Mouse (Mus musculus) embryo, embryonic 11 days (tissue): ENCODE data around the gene Vgf.

Experiments used
- DNase-seq: peaks from one replicate; pipeline ENCODE4 v3.0.0-alpha.2; 2015

The Vgf gene

DNA sequence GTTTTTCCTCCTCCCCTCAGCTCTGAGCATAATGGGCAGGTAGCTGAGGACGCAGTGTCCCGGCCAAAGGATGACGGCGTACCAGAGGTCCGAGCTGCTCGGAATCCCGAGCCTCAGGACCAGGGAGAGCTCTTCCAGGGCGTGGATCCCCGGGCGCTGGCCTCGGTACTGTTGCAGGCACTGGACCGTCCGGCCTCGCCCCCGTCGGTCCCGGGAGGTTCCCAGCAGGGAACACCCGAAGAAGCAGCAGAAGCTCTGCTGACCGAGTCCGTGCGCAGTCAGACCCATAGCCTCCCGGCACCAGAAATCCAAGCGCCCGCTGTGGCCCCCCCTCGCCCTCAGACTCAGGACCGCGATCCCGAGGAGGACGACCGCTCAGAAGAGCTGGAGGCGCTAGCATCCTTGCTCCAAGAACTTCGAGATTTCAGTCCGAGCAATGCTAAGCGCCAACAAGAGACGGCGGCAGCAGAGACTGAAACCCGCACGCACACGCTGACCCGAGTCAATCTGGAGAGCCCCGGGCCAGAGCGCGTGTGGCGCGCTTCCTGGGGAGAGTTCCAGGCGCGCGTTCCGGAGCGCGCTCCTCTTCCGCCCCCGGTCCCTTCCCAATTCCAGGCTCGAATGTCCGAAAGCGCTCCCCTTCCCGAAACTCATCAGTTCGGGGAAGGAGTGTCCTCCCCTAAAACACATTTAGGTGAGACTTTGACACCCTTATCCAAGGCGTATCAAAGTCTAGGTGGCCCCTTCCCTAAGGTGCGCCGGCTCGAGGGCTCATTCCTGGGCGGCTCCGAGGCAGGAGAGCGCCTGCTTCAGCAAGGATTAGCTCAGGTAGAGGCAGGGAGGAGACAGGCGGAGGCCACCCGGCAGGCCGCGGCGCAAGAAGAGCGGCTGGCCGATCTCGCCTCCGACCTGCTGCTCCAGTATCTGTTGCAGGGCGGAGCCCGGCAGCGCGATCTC lies 5.2 kb downstream of the Vgf start:
- DNase-seq = peak; percentile 55

DNA sequence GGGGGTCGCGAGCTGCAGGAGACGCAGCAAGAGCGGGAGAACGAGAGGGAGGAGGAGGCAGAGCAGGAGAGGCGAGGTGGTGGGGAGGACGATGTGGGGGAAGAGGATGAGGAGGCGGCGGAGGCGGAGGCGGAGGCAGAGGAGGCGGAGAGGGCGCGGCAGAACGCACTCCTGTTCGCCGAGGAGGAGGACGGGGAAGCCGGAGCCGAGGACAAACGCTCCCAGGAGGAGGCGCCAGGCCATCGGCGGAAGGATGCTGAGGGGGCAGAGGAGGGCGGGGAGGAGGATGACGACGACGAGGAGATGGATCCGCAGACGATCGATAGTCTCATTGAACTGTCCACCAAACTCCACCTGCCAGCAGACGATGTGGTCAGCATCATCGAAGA lies 5.8 kb downstream of the Vgf start:
- peak; percentile 41 for DNase-seq

DNA sequence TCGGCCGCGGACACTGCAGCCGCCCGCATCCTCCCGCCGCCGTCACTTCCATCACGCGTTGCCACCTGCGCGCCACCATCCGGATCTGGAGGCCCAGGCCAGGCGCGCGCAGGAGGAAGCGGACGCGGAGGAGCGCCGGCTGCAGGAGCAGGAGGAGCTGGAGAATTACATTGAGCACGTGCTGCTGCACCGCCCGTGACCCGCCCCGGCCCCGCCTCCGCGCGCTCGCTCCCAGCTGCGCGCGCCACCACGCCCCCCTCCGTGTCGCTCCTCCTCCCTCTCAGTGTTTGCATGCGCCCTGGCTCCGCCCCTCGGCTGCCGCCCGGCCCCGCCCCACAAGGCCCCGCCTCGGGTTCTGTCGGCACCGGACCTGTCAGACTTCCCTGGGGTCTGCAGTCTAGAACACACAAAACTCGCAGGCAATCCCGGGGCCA lies 6.5 kb downstream of the Vgf start:
- DNase-seq = peak; percentile 93

DNA sequence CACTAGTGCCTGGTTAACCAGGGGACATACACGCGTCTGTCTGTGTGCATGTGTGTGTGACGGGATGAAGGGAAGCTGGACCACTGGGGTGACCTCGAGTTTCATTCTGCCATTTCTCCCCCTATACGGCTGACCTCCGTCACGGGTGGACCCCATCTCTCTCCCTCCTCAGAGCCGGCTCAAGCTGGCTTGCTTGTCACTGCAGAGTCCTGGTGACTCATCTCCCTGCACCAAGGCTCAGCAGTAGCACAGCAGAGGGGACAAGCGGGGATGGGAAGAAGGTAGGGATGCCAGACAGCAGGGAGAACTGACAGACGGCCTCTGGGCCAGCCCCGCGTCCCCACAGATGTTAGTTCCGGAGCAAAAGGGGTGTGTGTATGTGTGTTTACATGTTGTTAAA lies 10.0 kb downstream of the Vgf start:
- DNase-seq = no peak

DNA sequence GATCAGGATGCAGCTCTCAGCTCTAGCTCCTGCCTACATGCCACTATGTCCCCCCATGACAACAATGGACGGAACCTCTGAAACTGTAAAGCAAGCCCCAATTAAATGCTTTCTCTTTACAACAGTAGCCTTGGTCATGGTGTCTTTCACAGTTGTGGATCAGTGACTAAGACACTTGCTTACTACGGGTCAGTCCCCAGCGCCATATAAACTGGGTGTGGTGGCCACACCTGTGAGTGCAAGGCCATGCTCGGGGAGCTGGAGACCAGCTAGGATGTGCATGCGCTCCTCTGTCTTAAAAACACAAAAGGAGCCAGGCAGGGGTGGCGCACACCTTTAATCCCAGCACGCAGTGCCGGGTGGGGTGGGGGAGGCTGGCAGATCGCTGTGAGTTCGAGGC lies 13.3 kb downstream of the Vgf start:
- no peak for DNase-seq

DNA sequence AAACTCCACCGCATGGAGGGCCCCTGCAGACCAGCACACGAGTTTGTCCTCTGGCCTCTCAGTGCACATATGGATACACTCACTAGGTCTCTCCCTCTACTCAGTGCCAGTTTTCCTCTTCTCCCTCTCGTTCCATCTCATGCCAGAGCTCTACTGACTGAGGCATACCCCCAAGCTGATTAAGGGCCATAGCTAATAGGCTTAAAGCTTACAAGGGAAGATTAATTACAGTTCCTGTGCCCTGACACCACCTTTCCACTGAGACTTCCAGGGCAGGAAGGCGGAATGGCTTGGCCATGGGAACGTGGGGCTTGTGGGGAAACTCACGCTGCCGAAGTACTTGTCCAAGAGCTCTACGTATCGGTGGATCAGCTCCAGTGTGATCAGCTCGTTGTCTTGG lies 15.2 kb downstream of the Vgf start:
- DNase-seq = no peak

DNA sequence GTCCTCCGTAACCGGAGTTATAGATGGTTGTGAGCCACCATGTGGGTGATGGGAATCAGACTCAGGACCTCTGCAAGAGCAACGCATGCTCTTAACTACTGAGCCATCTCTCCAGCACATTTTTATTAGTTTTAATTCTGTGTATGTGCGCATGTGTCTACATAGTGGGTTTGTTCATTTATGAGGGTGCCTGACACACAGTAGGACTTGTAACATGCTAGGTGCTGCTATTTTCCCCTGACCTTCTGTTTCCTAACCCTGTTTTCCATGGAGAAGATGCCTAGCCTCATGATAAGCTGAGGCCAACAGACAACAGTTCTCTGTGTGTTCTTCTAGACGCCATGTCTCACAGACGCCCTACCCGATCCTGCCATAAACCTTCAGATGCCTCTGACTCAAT lies 17.8 kb downstream of the Vgf start:
- DNase-seq = no peak

DNA sequence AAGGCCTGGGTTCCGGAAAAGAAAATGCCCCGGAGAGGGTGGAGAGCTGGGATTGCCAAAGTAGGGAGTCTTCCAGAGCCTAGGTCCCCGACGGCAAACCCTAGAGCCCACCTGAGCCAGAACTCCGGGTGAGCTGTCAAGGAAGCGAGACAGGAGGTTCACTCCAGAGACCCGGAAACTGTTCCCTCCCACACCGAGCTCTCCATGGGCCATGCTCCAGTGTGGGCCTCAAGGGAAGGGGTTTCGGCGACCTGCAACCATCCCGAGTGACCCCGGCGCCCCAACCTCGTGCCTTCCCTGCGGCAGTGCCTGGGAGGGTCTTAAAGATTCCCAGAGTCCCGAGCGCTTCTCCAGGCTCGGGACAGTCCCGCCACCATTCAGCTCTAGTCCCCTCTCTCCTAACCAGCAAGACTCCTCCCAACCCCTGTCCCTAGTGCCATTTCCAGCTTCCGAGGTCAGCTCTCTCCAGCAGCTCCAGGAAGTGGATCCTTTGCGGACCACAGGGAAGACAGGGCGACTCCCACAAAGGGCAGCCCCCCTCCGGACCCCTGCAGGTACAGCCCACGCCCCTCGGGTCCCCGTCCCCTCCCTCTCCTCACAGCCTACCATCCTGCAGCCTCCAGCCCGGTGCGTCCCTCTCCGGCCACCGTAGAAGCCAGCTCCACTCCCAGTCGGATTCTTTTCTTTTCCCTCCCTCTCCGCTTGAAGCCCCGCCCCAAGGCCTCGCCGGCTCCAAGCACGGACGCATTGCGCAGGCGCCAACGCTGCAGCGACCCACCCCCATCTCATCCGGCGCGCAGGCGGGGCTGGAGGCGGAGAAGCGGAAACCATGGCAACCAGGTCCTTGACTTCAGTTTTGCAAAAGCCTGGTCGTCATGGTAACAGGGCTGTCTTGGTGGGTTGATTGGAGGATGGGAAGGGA lies 19.5 kb downstream of the Vgf start, which contains the start of gene Ap1s1:
Ap1s1 (minus strand) TSS at position 734 of the 922 bp plus-strand sequence.
- DNase-seq = peak; percentile 100

DNA sequence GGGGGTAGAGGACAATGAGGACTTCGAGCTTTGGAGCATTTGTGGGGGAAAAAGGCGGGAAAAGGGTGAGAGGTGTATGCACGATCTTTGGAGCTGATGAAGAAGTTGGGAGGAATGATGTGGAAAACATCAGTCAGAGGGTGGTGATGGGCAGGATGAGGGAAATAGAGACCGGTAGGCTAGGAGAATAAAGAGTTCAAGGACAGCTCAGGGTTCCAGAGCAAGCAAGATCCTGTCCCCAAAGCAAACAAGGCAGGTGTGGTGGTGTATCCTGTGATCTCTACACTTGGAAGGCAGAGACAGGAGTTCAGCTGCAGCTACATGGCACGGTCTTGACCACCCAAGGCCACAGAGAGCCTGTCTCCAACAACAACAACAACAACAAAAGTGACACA lies 20.1 kb downstream of the Vgf start:
- no peak for DNase-seq

DNA sequence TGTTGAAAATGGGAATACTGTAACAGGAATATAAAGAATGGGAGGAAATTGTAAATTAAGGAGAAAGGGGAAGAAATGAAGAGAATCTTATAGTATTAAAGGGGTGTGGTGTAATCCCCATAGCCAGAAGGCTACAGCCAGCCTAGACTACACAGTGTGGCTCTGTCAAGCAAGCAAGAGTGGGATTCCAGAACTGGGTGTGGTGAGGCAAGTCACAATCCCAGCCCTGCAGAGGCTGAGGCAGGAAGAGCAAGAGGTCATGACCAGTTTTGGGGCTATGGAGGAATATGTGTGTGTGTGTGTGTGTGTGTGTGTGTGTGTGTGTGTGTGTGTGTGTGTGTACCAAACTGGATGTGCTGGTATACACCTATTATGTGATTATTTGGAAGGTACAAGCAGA lies 20.8 kb downstream of the Vgf start:
- no peak for DNase-seq

DNA sequence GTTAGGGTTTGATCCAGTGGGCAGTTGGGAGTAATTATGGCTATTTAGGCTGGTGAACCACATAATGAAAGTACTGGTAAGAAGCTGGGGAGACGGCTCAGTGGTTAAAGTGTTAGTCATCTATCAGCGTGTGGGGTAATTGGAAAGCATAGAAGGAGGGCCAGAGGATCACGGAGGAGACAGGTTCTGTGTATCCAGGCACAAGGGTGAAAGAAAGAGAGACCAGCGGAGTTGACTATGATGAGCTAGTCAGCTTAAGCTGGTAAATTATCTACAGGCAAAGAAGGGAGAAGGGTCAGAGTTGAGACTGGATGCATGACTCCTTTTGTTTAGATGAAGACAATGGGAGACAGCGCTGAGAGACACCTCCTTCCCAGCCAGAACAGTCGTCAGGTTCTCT lies 24.9 kb downstream of the Vgf start:
- no peak for DNase-seq

DNA sequence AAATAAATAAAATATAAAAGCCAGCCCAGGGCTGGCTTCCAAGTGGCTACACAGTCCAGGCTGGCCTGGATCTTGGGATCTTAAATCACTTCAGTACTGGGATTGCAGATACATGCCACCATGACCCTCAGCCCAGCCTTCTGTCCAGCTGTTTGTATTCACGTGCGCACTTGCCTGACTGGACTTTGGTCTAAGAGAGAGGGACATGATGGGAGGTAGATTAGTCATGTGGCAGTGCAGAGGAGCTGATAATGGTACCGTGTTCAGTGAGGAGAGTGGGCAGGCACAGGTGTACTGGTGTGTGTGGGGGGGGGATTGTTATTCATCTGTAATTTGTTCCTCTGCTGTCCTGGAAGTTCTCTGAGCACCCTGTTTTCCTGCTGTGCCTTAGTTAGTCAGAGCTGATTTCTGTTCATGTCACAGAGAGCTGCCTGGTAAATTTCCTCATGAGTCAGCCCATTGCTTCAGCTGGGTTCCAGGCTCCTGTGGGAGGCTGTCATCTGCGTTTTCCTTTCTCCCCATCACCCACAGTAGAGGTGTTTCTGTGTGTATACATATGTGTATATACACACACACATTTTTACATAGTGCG lies 25.8 kb downstream of the Vgf start:
- no peak for DNase-seq

DNA sequence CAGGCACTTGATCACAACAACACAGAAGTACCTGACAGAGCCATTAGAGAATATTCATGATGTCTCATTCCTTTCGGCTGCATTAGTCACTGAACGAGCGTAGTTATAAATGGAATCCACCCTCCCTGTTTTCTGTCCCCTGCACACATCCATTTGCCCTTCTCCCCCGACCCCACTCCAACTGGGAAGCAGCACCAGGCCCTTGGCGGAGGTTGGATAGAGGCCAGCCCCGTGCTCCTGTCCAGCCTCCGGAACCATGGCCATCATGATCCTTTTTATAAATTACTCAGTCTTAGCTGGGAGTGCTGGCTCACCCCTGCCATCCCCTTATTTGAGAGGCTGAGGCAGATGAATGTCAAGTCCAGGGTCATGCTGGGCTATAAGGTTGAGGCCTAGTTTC lies 28.1 kb downstream of the Vgf start:
- DNase-seq = no peak

DNA sequence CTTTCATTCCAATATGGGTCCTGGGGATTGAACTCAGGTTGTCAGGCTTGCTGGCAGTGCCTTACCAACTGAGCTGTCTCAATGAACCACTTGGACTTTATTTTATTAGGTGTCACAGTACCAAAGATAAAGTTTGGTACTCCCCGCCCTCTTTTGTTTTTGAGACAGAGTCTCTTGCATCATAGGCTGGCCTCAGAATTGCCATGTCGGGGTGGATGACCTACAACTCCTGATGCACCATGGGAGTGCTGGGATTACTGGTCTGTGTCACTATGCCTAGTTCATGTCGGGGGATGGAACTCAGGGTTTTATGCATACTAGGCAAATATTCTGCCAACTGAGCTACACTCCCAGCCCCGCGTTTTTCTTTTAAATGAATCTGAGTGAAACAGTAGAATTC lies 28.7 kb downstream of the Vgf start:
- no peak for DNase-seq

DNA sequence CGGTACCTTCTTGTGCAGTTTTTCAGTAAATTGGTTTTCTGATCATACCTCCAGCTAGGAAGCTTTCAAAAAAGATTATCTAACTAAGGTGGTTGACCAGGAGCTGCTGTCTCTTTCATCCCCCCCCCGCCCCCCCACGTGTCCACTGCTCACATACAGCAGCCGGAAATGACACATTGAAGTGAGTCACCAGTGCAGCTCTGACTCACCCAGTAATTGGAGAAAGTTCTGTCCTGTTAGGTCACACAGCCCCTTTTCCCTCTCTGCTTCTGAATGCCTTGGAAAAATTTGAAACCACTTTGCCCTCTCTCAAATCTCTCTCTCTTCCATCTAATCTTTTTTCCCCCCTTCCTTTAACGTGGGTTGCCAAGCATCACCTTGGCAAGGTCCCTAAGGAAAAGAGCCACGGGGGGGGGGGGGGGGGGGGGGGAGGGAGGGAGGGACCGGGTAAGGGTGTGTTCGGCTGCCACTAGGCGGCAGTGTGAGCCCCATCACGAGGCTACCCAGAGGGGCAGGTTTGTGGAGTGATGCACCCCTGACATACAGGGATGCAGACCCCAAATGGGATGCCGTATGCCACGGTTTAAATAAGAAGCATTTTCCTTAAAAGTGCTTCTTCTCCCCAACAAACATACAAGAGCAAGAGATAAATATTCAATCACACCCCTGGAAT lies 35.8 kb downstream of the Vgf start:
- peak; percentile 56 for DNase-seq

DNA sequence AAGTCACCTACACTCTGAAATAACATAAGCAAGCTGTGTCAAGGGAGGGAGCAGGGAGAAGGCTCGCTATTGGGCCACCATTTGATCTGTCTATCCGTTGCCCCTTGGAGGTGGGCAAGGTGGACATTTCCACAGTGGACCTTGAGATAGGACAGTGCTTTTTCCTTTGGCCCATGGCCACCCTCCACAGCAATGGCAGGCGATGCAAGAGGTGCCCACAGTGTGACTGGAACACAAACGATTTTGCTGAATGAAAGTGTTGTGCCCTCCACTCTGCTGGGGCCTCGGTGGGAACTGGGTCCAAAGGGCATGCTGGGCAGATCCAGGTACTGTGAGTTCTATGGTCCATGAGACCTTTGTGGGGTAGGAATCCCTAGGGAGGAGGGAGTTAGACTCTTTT lies 36.4 kb downstream of the Vgf start:
- DNase-seq = no peak

DNA sequence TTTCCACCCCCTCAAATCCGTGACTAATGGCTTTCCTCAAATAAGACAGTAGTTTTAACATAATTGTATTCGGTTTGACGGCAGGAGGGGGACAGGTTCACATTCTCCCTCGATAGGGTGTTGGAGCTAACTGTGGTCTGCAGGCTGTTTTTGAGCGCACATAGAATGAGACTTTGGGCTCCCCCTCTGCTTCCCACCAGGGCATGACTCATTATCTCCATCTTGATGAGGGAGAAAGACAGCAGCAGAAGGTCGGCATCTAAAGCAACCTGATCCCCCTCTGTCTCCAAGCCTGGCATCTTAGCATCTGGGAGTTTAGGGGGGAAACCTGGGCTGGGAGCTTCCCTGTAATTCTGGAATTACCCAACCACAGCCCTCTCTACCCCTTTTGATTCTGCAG lies 39.3 kb downstream of the Vgf start:
- no peak for DNase-seq

DNA sequence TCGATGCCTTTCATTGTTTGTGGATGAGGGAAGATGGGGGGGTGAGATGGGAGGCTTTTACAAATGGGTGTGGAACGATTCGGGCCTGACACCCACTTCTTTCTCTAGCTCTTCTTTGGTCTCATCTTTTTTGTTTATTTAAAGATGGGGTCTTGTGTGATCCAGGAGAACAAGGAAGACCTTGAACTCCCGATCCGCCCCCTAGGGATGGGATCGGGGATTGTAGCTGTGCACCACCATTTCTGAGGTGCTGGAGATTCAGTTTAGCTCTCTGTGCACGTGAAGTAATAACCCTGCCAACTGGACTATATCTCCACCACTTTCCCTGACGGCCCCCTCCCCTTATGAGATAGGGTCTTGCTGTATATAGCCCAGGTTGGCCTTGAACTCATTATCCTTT lies 39.7 kb downstream of the Vgf start:
- no peak for DNase-seq

DNA sequence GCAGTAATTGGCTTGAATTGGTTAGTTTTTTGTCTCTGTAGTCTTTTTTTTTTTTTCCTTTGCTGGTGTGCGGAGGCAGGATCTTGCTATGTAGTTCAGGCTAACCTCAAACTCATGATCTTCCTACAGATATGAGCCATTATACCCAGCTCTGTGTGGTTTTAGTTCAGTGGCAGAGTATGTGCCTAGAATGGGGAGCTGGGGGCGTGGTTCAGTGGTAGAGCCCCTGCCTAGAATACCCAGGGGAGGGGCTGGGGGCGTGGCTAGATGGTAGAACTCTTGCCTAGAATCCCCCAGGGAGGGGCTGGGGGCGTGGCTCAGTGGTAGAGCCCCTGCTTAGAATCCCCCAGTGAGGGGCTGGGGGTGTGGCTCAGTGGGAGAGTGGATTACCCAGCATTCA lies 42.5 kb downstream of the Vgf start:
- no peak for DNase-seq

DNA sequence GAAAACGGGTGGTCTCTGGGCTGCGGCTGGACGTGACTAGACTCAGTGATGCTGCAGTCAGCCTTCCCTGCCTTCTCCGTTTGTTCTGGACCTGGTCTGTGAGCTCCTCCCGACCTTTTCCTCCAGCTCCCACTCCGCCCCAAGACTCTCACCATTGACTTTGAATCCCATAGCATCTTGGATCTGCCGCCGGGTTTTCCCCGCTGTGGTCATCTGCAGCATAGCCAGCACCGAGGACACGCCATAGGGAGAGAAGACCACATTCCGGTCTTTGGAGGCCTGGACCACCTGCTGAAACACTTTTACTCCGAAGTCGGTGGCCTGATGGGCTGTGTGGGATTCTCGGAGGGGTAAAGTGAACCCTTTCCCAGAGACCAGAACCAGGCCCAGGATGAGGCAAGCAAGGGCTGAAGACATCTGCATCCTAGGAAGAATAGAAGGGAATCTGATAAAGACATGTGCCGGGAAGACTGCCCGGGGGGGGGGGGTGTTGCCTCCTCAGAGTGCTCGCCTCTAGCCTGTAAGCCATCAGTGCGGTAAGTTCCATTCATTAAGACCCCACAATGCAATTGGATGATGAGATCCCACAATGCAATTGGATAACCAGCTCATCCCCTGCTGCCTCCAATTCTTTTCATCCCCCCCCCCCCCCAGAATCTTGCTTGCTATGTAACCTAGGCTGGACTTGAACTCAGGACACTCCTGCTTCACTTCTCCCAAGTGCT lies 44.9 kb downstream of the Vgf start:
- no peak for DNase-seq

DNA sequence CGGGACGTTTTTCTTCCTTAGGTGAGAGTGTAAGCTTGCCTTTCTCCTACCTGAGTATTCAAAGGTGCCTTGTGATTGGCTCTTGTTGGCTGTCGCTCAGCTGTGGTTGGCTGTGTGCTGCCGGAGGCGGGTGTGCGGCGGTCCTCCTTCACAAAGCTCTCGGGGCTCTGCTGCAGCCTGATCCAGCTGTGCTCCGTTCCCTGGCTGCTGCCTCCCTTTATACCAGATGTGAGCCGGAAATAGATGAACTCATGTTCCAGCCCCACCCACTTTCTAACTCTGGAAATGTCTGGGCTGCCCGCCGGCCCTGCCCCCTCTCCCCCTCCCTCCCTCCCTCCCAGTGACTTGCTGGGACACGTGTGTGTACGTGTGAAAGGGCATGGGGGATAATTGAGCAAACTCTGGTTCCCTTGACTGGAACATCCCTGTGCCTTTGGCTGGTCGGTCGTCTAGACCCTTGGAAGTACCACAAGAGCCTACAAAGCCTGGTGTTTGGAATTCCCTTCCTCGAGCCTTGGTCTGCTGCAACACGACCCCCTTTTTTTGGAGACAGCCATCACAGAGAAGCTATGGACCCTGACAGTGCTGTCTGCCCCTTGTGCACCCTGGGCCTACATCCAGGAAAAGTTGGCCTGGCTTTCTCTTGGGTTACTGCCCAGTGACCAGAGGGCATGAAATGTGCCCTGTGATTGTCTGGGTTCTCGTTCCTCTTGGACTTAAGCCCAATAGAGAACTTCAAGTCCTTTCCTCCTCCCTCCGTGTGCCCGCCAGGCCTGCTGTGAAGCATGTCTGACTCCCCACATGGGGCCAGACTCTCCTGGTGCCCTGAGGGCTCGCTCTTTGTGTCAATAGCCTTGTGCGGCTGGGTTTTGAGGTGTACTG lies 46.1 kb downstream of the Vgf start, which contains the start of gene Serpine1:
Serpine1 (minus strand) TSS at position 190 of the 882 bp plus-strand sequence.
- peak; percentile 83 for DNase-seq
